In genomic region chr8:122049923-122050322, GRCm38 (mm10) we compare ENCODE assay signal across 20 mouse cellular contexts.
"Had no signal": no experiment of that assay in that cellular context is flagged by ENCODE, and none has a peak within 500 bp of the region (broad histone marks: within the 10 kb centered on the region; RNA-seq: fewer than 3 reads in every experiment).

No protein-coding gene starts in this region.

- H3K4me1 ChIP-seq: midbrain, embryonic 15.5 days; neural tube, embryonic 12.5 days had no signal

- H3K4me2 ChIP-seq: intestine, embryonic 15.5 days; kidney, embryonic 15.5 days; limb, embryonic 12.5 days; limb, embryonic 15.5 days; liver, embryonic 11.5 days; lung, embryonic 14.5 days; midbrain, embryonic 11.5 days; midbrain, embryonic 15.5 days; neural tube, embryonic 12.5 days had no signal

- H3K9me3 ChIP-seq: intestine, embryonic 15.5 days; kidney, embryonic 15.5 days; limb, embryonic 12.5 days; limb, embryonic 15.5 days; megakaryocyte, embryonic 14.5 days; midbrain, embryonic 15.5 days; neural tube, embryonic 12.5 days had no signal

- DNase-seq: kidney, adult 11 months; kidney, adult 8-10 months; kidney, postnatal 10 days; kidney, postnatal 36 days; layer of hippocampus, postnatal 36 days; liver, postnatal 0 days; lung, embryonic 14.5 days; thymus, postnatal 25 days had no signal

- H3K27me3 ChIP-seq: intestine, embryonic 15.5 days; kidney, embryonic 15.5 days; limb, embryonic 15.5 days; midbrain, embryonic 15.5 days; neural tube, embryonic 12.5 days had no signal

- H3K27ac ChIP-seq: intestine, embryonic 15.5 days; kidney, embryonic 15.5 days; left cerebral cortex, adult 2 months; limb, embryonic 12.5 days; limb, embryonic 15.5 days; liver, embryonic 14.5 days; midbrain, embryonic 15.5 days; neural tube, embryonic 12.5 days had no signal

- H3K36me3 ChIP-seq: intestine, embryonic 15.5 days; kidney, embryonic 15.5 days; limb, embryonic 12.5 days; limb, embryonic 15.5 days; midbrain, embryonic 15.5 days; neural tube, embryonic 12.5 days had no signal

- H3K9ac ChIP-seq: intestine, embryonic 15.5 days; kidney, embryonic 15.5 days; limb, embryonic 12.5 days; limb, embryonic 15.5 days; liver, embryonic 14.5 days; liver, postnatal 0 days; lung, embryonic 14.5 days; midbrain, embryonic 15.5 days; neural tube, embryonic 12.5 days had no signal

- ATAC-seq: intestine, embryonic 15.5 days; liver, postnatal 0 days; lung, postnatal 0 days; midbrain, embryonic 15.5 days had no signal

- H3K4me3 ChIP-seq: intestine, embryonic 15.5 days; kidney, embryonic 15.5 days; left cerebral cortex, adult 2 months; limb, embryonic 12.5 days; limb, embryonic 15.5 days; megakaryocyte, embryonic 14.5 days; midbrain, embryonic 15.5 days; neural tube, embryonic 12.5 days had no signal
